Mouse (Mus musculus) forebrain, embryonic 12.5 days (tissue): ENCODE data around the gene Lrp4. TPM values are rescaled to one million over a fixed set of nuclear protein-coding genes. Genes with fewer than 3 reads are reported as not detected.

Source experiments
- ATAC-seq: fragments of 200-750 bp; cut with Nextera tagmentation; 2 replicates; pipeline ENCODE4 v1.8.0; 2017; ENCODE audit warnings: moderate TSS enrichment; ENCODE audit not compliant: low FRiP score
- H3K27ac ChIP-seq: fragments of 300-500 bp; sonication (generic); 2 replicates; pipeline ENCODE4 v1.5.1; 2016; ENCODE audit warnings: mild to moderate bottlenecking
- H3K27me3 ChIP-seq: fragments of 300-500 bp; sonication (generic); 2 replicates; pipeline ENCODE4 v1.6.1; 2016; ENCODE audit warnings: mild to moderate bottlenecking
- H3K36me3 ChIP-seq: fragments of 300-500 bp; sonication (generic); replicated peaks from 2 replicates; pipeline ENCODE4 v1.6.1; 2016; ENCODE audit warnings: mild to moderate bottlenecking
- H3K4me1 ChIP-seq: fragments of 300-500 bp; sonication (generic); 2 replicates; pipeline ENCODE4 v1.6.1; 2016
- H3K4me2 ChIP-seq: fragments of 300-500 bp; sonication (generic); 2 replicates; pipeline ENCODE4 v1.6.1; 2016; ENCODE audit warnings: mild to moderate bottlenecking, moderate library complexity
- H3K4me3 ChIP-seq: fragments of 300-500 bp; sonication (generic); replicated peaks from 2 replicates; pipeline ENCODE4 v1.5.1; 2016; ENCODE audit warnings: mild to moderate bottlenecking
- H3K9ac ChIP-seq: fragments of 300-500 bp; sonication (generic); 2 replicates; pipeline ENCODE4 v1.6.1; 2016; ENCODE audit warnings: mild to moderate bottlenecking
- H3K9me3 ChIP-seq: fragments of 300-500 bp; sonication (generic); 2 replicates; pipeline ENCODE4 v1.6.1; 2016
- WGBS: fragments of 180-500 bp; shearing (Covaris S2); methylation state at CpG from one replicate; pipeline ENCODE4 v1.1.7; 2016; 5-methylcytosine and 5-hydroxymethylcytosine counted together
- polyA plus RNA-seq: library from polyadenylated mRNA; unstranded; fragments of >200 nt; fragmentation: Nextera tagmentation; extraction: Ambion mirVana; gene quantifications from 2 replicates; pipeline ENCODE4 v1.2.1, GENCODE M21; 2016

The Lrp4 gene
- polyA plus RNA-seq, 1 experiment from 2014 or later, result 9.1 TPM

DNA sequence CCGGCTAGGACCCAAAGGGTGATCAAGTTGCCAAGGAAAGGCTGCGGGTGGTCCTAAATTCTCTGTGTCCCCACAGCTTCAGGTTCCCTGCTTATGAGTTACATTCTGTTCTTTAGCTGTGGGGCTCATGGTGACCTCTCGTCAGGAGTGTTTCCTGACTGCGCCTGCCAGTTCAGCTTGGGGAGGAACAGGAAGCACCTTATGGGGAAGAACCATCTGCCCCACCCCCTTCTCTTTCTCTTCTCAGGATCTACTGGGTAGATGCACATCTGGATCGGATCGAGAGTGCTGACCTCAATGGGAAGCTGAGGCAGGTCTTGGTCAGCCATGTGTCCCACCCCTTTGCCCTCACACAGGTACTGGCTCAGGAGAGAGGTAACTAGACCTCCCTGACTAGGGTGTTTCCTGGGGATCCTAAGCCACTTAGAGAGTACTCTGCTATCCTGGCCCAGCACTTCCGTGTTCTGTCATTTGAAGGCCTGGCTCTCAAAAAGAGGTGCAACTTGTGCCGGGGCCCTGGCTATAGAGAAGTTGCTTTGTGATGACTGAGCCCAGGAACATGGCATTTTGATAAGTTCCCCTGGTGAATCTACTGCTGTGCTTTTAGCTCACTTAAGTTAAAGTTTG is 40.9 kb downstream of the Lrp4 start:
- H3K9me3 ChIP-seq, result no peaks in the 10 kb centered on the region
- no peak overlapping the region for H3K27ac ChIP-seq
- peaks cover 77% of the 10 kb centered on the region for H3K36me3 ChIP-seq
- no peak overlapping the region for H3K4me2 ChIP-seq
- ATAC-seq, result no peak
- H3K4me3 ChIP-seq, result no peak overlapping the region
- H3K27me3 ChIP-seq, result no peaks in the 10 kb centered on the region
- WGBS, result 93% methylated on average over 8 of the region's 8 CpGs
- no peak overlapping the region for H3K9ac ChIP-seq
- no peaks in the 10 kb centered on the region for H3K4me1 ChIP-seq

DNA sequence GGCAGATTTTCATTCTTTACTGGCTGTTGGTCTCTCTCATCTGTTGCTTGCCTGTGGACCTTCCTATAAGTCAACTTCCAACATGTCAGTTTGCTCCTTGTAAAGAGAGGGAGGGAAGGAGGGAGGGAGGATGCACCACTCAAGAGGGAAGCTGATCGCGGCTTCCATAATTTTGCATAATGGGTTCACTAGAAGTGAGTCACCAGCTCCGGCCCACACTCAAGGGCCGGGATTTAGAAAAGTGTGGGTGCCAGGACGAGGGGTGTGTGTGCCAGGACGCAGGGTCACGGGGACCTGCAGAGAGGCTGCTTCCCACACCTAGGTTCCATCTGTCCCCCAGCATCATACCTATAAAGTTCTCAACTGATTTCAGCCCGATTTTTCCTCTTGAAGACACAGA is 50.8 kb downstream of the Lrp4 start:
- H3K4me2 ChIP-seq, result no peak overlapping the region
- H3K27me3 ChIP-seq, result no peaks in the 10 kb centered on the region
- WGBS, result 85% methylated on average over 8 of the region's 8 CpGs
- H3K4me3 ChIP-seq, result no peak overlapping the region
- no peak overlapping the region for H3K27ac ChIP-seq
- H3K9me3 ChIP-seq, result no peaks in the 10 kb centered on the region
- H3K9ac ChIP-seq, result no peak overlapping the region
- no peaks in the 10 kb centered on the region for H3K4me1 ChIP-seq
- ATAC-seq, result no peak
- peaks cover 72% of the 10 kb centered on the region for H3K36me3 ChIP-seq

DNA sequence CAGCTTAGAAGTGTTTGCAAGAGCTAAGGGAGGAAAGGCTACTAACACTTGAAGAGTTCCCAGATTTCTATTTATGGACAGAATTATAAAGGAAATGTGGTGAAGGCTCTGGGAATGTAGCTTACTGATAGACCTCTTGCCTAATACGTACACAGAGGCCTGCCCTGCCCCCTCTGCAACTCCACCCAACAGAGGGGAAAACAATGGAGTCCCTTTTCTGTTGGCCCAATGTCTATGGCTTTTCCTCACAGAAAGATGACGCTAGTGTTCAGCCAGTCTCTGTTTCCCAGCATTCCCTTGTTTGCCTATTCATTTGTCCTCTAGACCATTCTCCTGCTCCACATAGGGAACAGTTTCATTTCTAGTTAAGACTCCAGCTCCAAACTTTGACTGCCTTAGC is 59.9 kb downstream of the Lrp4 start:
- WGBS, result 3% methylated on average over 2 of the region's 2 CpGs
- no peak overlapping the region for H3K9ac ChIP-seq
- no peak overlapping the region; the same call in 1 of the 2 replicates for H3K27ac ChIP-seq
- no peak overlapping the region for H3K4me2 ChIP-seq
- peaks cover 8% of the 10 kb centered on the region for H3K4me1 ChIP-seq
- H3K36me3 ChIP-seq, result peaks cover 10% of the 10 kb centered on the region
- no peak for ATAC-seq
- no peak overlapping the region for H3K4me3 ChIP-seq
- no peaks in the 10 kb centered on the region for H3K9me3 ChIP-seq
- no peaks in the 10 kb centered on the region for H3K27me3 ChIP-seq

DNA sequence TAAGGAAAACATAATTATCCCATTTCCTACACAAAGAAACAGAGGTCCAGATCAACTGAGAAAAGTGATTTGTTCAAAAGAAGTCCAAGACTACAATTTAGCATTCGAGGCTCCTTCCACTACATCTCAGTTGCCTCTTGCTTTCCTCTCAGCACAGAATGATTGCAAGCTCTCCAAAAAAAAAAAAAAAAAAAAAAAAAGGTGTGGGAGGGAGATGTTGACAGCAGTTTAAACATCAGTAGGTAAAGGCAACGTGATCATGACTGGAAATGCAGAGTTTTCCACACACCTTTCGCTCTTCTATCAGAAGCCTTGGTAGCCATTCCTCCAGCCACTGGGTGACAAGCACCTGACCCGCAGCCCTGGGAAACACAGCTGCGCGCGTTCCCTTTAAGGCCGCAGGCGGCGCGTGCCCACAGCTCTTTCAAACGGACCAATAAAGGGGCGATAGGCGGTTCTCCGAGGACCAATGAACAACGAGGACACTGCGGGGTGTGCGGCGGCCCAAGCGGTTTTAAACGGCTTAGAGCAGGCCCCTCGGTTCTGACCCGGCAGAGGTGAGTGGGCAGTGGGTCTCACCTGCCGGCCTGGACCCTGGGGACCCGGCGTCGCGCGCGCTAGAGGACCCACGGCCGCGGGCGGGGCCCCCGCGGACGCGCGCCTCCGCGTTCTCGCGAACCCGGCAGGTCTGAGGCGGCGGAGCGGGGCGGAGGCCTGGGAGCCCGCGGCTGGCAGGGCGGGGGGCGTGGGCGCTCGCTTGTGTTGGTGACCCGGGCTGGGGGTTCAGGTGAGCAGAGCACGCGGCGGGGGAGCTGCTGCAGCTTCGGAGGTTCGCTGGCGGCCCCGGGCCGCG is 69.2 kb downstream of the Lrp4 start, which contains the start of gene Ckap5:
Gene Ckap5 (plus strand): TSS at position 469 of the 853 bp plus-strand sequence.
- Histone ChIP-seq H3K27me3 (no peaks in the 10 kb centered on the region), H3K36me3 (peaks cover 21% of the 10 kb centered on the region)
- under 1% methylated on average over 60 of the region's 64 CpGs for WGBS

GRCm38 (mm10) chr2:91527147-91527486 is 69.8 kb downstream of the Lrp4 start:
- Histone ChIP-seq H3K4me2 (peak overlapping the region; percentile 69), H3K27ac (peak overlapping the region; percentile 83), H3K9me3 (0 out of 2 replicates have a peak, but pooled peaks cover 6% of the 10 kb centered on the region), H3K9ac (peak overlapping the region; percentile 94), H3K36me3 (peaks cover 21% of the 10 kb centered on the region), H3K4me1 (peaks cover 4% of the 10 kb centered on the region), H3K27me3 (no peaks in the 10 kb centered on the region), H3K4me3 (peak overlapping the region; percentile 94)
- WGBS, result 2% methylated on average over 15 of the region's 15 CpGs
- peak; percentile 77; the same call in 1 of the 2 replicates for ATAC-seq

More for the DNA sequence above, 69.2 kb downstream of the Lrp4 start, which contains the start of gene Ckap5:
- H3K9me3 ChIP-seq, result 0 out of 2 replicates have a peak, but pooled peaks cover 6% of the 10 kb centered on the region
- H3K4me1 ChIP-seq, result peaks cover 4% of the 10 kb centered on the region
- H3K4me3 ChIP-seq, result peak within 1 kb of the TSS; percentile 94
- peak within 1 kb of the TSS; percentile 83 for H3K27ac ChIP-seq
- peak within 1 kb of the TSS; percentile 69 for H3K4me2 ChIP-seq
- ATAC-seq, result peak; percentile 98
- peak within 1 kb of the TSS; percentile 94 for H3K9ac ChIP-seq

- WGBS, result 5% methylated on average over 17 of the region's 17 CpGs
- H3K9me3 ChIP-seq, result no peaks in the 10 kb centered on the region
- H3K27ac ChIP-seq, result no peak overlapping the region
Measured at GRCm38 (mm10) chr2:91537588-91538205, 80.4 kb downstream of the Lrp4 start.

More at GRCm38 (mm10) chr2:91537588-91538205, 80.4 kb downstream of the Lrp4 start:
- Histone ChIP-seq H3K4me3 (peak overlapping the region; percentile 33), H3K9ac (peak overlapping the region; percentile 38), H3K4me1 (peaks cover 15% of the 10 kb centered on the region), H3K4me2 (peak overlapping the region; percentile 54), H3K36me3 (peaks cover 5% of the 10 kb centered on the region), H3K27me3 (no peaks in the 10 kb centered on the region)
- peak; percentile 82; the same call in 1 of the 2 replicates for ATAC-seq

Other genes with a start within 250 kb of the Lrp4 start
- gene Ddb2, start 220.5 kb upstream of the Lrp4 start, polyA plus RNA-seq, result 10.3 TPM in 2 replicates
- gene Pacsin3, start 201.6 kb upstream of the Lrp4 start, polyA plus RNA-seq, result 28.1 and 29.1 TPM in 2 replicates
- gene Arfgap2, start 192.5 kb upstream of the Lrp4 start, polyA plus RNA-seq, result 93.2 and 97.1 TPM in 2 replicates
- 110 and 114 TPM in 2 replicates for gene 1110051M20Rik, start 12.8 kb upstream of the Lrp4 start, polyA plus RNA-seq
- 174 and 179 TPM in 2 replicates for gene Ckap5, start 69.3 kb downstream of the Lrp4 start, polyA plus RNA-seq
- 0.09 TPM in 1 of 2 replicates, not detected in the other for gene F2, start 178.9 kb downstream of the Lrp4 start, polyA plus RNA-seq
- 8.9 and 12.6 TPM in 2 replicates for gene Zfp408, start 192.3 kb downstream of the Lrp4 start, polyA plus RNA-seq
- gene Arhgap1, start 192.3 kb downstream of the Lrp4 start, polyA plus RNA-seq, result 71.0 and 76.1 TPM in 2 replicates